ENCODE assay signal across 9 mouse cellular contexts in the genomic region with DNA sequence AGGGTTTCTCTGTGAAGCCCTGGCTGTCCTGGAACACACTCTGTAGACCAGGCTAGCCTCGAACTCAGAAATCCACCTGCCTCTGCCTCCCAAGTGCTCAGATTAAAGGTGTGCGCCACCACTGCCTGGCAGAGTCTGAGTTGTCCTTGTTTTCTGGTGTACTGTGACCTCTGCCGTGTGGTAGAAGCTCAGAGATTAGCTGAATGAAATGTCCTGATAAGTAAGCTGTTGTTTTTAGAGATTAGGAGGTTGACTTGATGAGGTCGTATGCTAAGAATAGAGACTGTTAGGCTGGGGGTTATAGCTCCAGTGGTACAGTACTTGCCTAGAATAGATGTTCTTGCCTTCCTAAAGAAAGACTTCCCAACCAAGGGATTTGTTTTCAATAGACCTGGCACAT. TPM values are rescaled to one million over a fixed set of nuclear protein-coding genes. Genes with fewer than 3 reads are reported as not detected.
DNase-seq lines count a peak whose midpoint lies in the region; ATAC-seq and TF ChIP-seq lines count a peak whose summit lies in the region.
"Had no signal": no experiment of that assay in that cellular context is flagged by ENCODE, and none has a peak within 500 bp of the region (broad histone marks: within the 10 kb centered on the region; RNA-seq: fewer than 3 reads in every experiment).

No protein-coding gene starts in this region.

- TF ChIP-seq CTCF in layer of hippocampus, adult 2 months (conservative IDR thresholded peaks at IDR 0.05), result no peak
- no peak for TF ChIP-seq CTCF in intestine, postnatal 0 days (IDR thresholded peaks at IDR 0.05; ENCODE audit: low read depth)

- peaks cover 36% of the 10 kb centered on the region for H3K4me1 ChIP-seq in forebrain, embryonic 10.5 days
- H3K4me1 ChIP-seq in intestine, postnatal 0 days (replicated peaks; ENCODE audit: control insufficient read depth, insufficient read depth, low read length), result peaks cover 5% of the 10 kb centered on the region; the same call in 1 of the 2 replicates
- H3K4me1 ChIP-seq in neural tube, embryonic 13.5 days (replicated peaks), result peaks cover 42% of the 10 kb centered on the region

- H3K27me3 ChIP-seq in forebrain, embryonic 10.5 days (ENCODE audit: poor library complexity, severe bottlenecking), result no peaks in the 10 kb centered on the region
- no peaks in the 10 kb centered on the region for H3K27me3 ChIP-seq in intestine, postnatal 0 days (replicated peaks; ENCODE audit: control insufficient read depth, insufficient read depth, low read length)
- no peaks in the 10 kb centered on the region for H3K27me3 ChIP-seq in neural tube, embryonic 13.5 days

- no peak for DNase-seq in layer of hippocampus, adult 2 months (ENCODE audit: low spot score in 2 of 2)
- DNase-seq in layer of hippocampus, postnatal 36 days, result no peak
- no peak for DNase-seq in forebrain, embryonic 10.5 days (ENCODE audit: extremely low spot score, low spot score)
- DNase-seq in cerebellum, adult 18-20 months, result no peak
- no peak for DNase-seq in spleen, postnatal 14 days (ENCODE audit: low spot score in 2 of 2)
- no peak for DNase-seq in ovary, postnatal 14 days (ENCODE audit: low spot score)
- DNase-seq: lung, postnatal 36 days had no signal

- H3K27ac ChIP-seq in layer of hippocampus, adult 2 months, result peak overlapping the region; percentile 90; the same call in 1 of the 2 replicates
- no peak overlapping the region for H3K27ac ChIP-seq in forebrain, embryonic 10.5 days
- peak overlapping the region; percentile 94; the same call in 1 of the 2 replicates for H3K27ac ChIP-seq in intestine, postnatal 0 days (ENCODE audit: low read depth, low read length)
- peak overlapping the region; percentile 98 for H3K27ac ChIP-seq in neural tube, embryonic 13.5 days (replicated peaks)

- no peaks in the 10 kb centered on the region for H3K9me3 ChIP-seq in forebrain, embryonic 10.5 days
- no peaks in the 10 kb centered on the region for H3K9me3 ChIP-seq in intestine, postnatal 0 days (ENCODE audit: control insufficient read depth)
- no peaks in the 10 kb centered on the region for H3K9me3 ChIP-seq in neural tube, embryonic 13.5 days

- H3K4me3 ChIP-seq in layer of hippocampus, adult 2 months, result peak overlapping the region; percentile 95
- peak overlapping the region; percentile 66 for H3K4me3 ChIP-seq in forebrain, embryonic 10.5 days
- H3K4me3 ChIP-seq in intestine, postnatal 0 days (ENCODE audit: low read depth, low read length), result no peak overlapping the region
- peak overlapping the region; percentile 90 for H3K4me3 ChIP-seq in neural tube, embryonic 13.5 days

- no peak for ATAC-seq in intestine, postnatal 0 days
- ATAC-seq in neural tube, embryonic 13.5 days (ENCODE audit: low read depth), result no peak

- H3K9ac ChIP-seq in intestine, postnatal 0 days (ENCODE audit: low read depth, low read length), result no peak overlapping the region
- H3K9ac ChIP-seq in neural tube, embryonic 13.5 days, result peak overlapping the region; percentile 85

- peak overlapping the region; percentile 77 for H3K4me2 ChIP-seq in intestine, postnatal 0 days (replicated peaks; ENCODE audit: low read depth)
- peak overlapping the region; percentile 76 for H3K4me2 ChIP-seq in neural tube, embryonic 13.5 days

- WGBS in forebrain, embryonic 10.5 days, result 86% methylated on average over 4 of the region's 4 CpGs
- WGBS in intestine, postnatal 0 days, result 56% methylated on average over 4 of the region's 4 CpGs
- 91% methylated on average over 4 of the region's 4 CpGs for WGBS in neural tube, embryonic 13.5 days

- peaks cover 42% of the 10 kb centered on the region for H3K36me3 ChIP-seq in forebrain, embryonic 10.5 days (replicated peaks)
- H3K36me3 ChIP-seq in intestine, postnatal 0 days (ENCODE audit: control insufficient read depth, insufficient read depth), result peaks cover 17% of the 10 kb centered on the region
- peaks cover 40% of the 10 kb centered on the region for H3K36me3 ChIP-seq in neural tube, embryonic 13.5 days

RNA-seq across cellular contexts. Expression of gene Rhoa, which starts 1.2 kb away (rescaled TPM):
- total RNA-seq in layer of hippocampus, adult 2 months (2021), result 100 to 1,000 TPM; 155 to 163 TPM
- 100 to 1,000 TPM; 169 to 173 TPM for total RNA-seq in layer of hippocampus, postnatal 36 days (2021)
- 257 and 290 TPM in 2 replicates for polyA plus RNA-seq in forebrain, embryonic 10.5 days (2016; fragmentation: Nextera tagmentation; extraction: Ambion mirVana)
- polyA plus RNA-seq in intestine, postnatal 0 days (2015; fragmentation: Nextera tagmentation; extraction: Ambion mirVana), result 313 and 315 TPM in 2 replicates
- polyA plus RNA-seq in neural tube, embryonic 13.5 days (2015; fragmentation: Nextera tagmentation; extraction: Ambion mirVana), result 309 and 338 TPM in 2 replicates

RNA-seq across cellular contexts. Expression of gene Tcta, which starts 1.2 kb away (rescaled TPM):
- 10 to 100 TPM; 35.4 to 36.0 TPM for total RNA-seq in layer of hippocampus, adult 2 months (2021)
- 10 to 100 TPM; 29.1 to 30.0 TPM for total RNA-seq in layer of hippocampus, postnatal 36 days (2021)
- 13.4 and 13.8 TPM in 2 replicates for polyA plus RNA-seq in forebrain, embryonic 10.5 days (2016; fragmentation: Nextera tagmentation; extraction: Ambion mirVana)
- polyA plus RNA-seq in intestine, postnatal 0 days (2015; fragmentation: Nextera tagmentation; extraction: Ambion mirVana), result 48.6 and 50.4 TPM in 2 replicates
- polyA plus RNA-seq in neural tube, embryonic 13.5 days (2015; fragmentation: Nextera tagmentation; extraction: Ambion mirVana), result 51.9 and 62.2 TPM in 2 replicates

RNA-seq across cellular contexts. Expression of gene Amt, which starts 8.1 kb away (rescaled TPM):
- 10 to 100 TPM; 32.9 to 34.4 TPM for total RNA-seq in layer of hippocampus, adult 2 months (2021)
- total RNA-seq in layer of hippocampus, postnatal 36 days (2021), result 10 to 100 TPM; 34.9 to 36.2 TPM
- polyA plus RNA-seq in forebrain, embryonic 10.5 days (2016; fragmentation: Nextera tagmentation; extraction: Ambion mirVana), result 34.8 and 40.0 TPM in 2 replicates
- 4.5 and 4.8 TPM in 2 replicates for polyA plus RNA-seq in intestine, postnatal 0 days (2015; fragmentation: Nextera tagmentation; extraction: Ambion mirVana)
- polyA plus RNA-seq in neural tube, embryonic 13.5 days (2015; fragmentation: Nextera tagmentation; extraction: Ambion mirVana), result 29.1 and 30.6 TPM in 2 replicates

RNA-seq across cellular contexts. Expression of gene Nicn1, which starts 14.5 kb away (rescaled TPM):
- 100 to 1,000 TPM; 109 to 114 TPM for total RNA-seq in layer of hippocampus, adult 2 months (2021)
- 100 to 1,000 TPM in 1 of 2 experiments, 10 to 100 TPM in 1; 96.7 to 118 TPM for total RNA-seq in layer of hippocampus, postnatal 36 days (2021)
- polyA plus RNA-seq in forebrain, embryonic 10.5 days (2016; fragmentation: Nextera tagmentation; extraction: Ambion mirVana), result 31.6 and 34.3 TPM in 2 replicates
- 12.4 and 15.6 TPM in 2 replicates for polyA plus RNA-seq in intestine, postnatal 0 days (2015; fragmentation: Nextera tagmentation; extraction: Ambion mirVana)
- 124 and 130 TPM in 2 replicates for polyA plus RNA-seq in neural tube, embryonic 13.5 days (2015; fragmentation: Nextera tagmentation; extraction: Ambion mirVana)

RNA-seq across cellular contexts. Expression of gene Gpx1, which starts 34.0 kb away (rescaled TPM):
- 10 to 100 TPM; 62.2 to 64.1 TPM for total RNA-seq in layer of hippocampus, adult 2 months (2021)
- 10 to 100 TPM; 61.2 to 62.8 TPM for total RNA-seq in layer of hippocampus, postnatal 36 days (2021)
- 806 and 868 TPM in 2 replicates for polyA plus RNA-seq in forebrain, embryonic 10.5 days (2016; fragmentation: Nextera tagmentation; extraction: Ambion mirVana)
- polyA plus RNA-seq in intestine, postnatal 0 days (2015; fragmentation: Nextera tagmentation; extraction: Ambion mirVana), result 997 and 1,037 TPM in 2 replicates
- 548 and 562 TPM in 2 replicates for polyA plus RNA-seq in neural tube, embryonic 13.5 days (2015; fragmentation: Nextera tagmentation; extraction: Ambion mirVana)
